Mouse (Mus musculus) ES-Bruce4 (cell line): ENCODE data around the gene Cdh18. TPM values are rescaled to one million over a fixed set of nuclear protein-coding genes. Genes with fewer than 3 reads are reported as not detected.

Source experiments
- H3K27ac ChIP-seq: 2 replicates; pipeline ENCODE4 v1.5.1; 2012; ENCODE audit warnings: low read length, inconsistent platforms; ENCODE audit not compliant: insufficient read depth
- H3K27me3 ChIP-seq: 2 replicates; pipeline ENCODE4 v1.6.1; 2012; ENCODE audit warnings: mild to moderate bottlenecking, low read length, inconsistent platforms; ENCODE audit not compliant: control insufficient read depth, poor library complexity, insufficient read depth, severe bottlenecking
- H3K36me3 ChIP-seq: 2 replicates; pipeline ENCODE4 v1.6.1; 2012; ENCODE audit warnings: inconsistent platforms, mild to moderate bottlenecking, low read length, moderate library complexity; ENCODE audit not compliant: control insufficient read depth, poor library complexity, insufficient read depth, severe bottlenecking
- H3K4me1 ChIP-seq: one replicate; pipeline ENCODE4 v1.8.1; 2011; ENCODE audit warnings: low read length; ENCODE audit not compliant: control insufficient read depth, insufficient read depth
- H3K4me3 ChIP-seq: 2 replicates; pipeline ENCODE4 v1.5.1; 2011; ENCODE audit warnings: low read depth, mild to moderate bottlenecking, low read length
- H3K9ac ChIP-seq: 2 replicates; pipeline ENCODE4 v1.6.1; 2012; ENCODE audit warnings: low read depth, mild to moderate bottlenecking, inconsistent platforms; ENCODE audit not compliant: poor library complexity, severe bottlenecking
- H3K9me3 ChIP-seq: replicated peaks from 2 replicates; pipeline ENCODE4 v1.6.1; 2012; ENCODE audit warnings: mild to moderate bottlenecking, low read length, inconsistent platforms; ENCODE audit not compliant: control insufficient read depth, poor library complexity, insufficient read depth, severe bottlenecking
- CTCF ChIP-seq: IDR thresholded peaks from one replicate; pipeline ENCODE4 v1.8.1; 2011; ENCODE audit warnings: low read depth, low read length
- EP300 ChIP-seq: IDR thresholded peaks from 2 replicates; pipeline ENCODE4 v1.6.1; 2011; ENCODE audit warnings: low read depth, low read length; ENCODE audit not compliant: insufficient read depth
- POLR2A ChIP-seq: IDR thresholded peaks from one replicate; pipeline ENCODE4 v1.8.1; 2011; ENCODE audit warnings: low read length; ENCODE audit not compliant: insufficient read depth
- polyA plus RNA-seq: library from polyadenylated mRNA; stranded (reverse); fragments of >200 nt; gene quantifications from 2 replicates; pipeline ENCODE4 v1.2.4, GENCODE M21; 2011; ENCODE audit warnings: low read depth; ENCODE audit not compliant: missing spikeins, insufficient read depth, insufficient read length

Gene Cdh18
- polyA plus RNA-seq, 1 experiment = not detected

- no peak overlapping the region for H3K27ac ChIP-seq
Observed at GRCm38 (mm10) chr15:23453331-23453730, 904.5 kb downstream of the Cdh18 start.

GRCm38 (mm10) chr15:23455344-23455743 lies 906.5 kb downstream of the Cdh18 start:
- TF ChIP-seq CTCF (no peak), POLR2A (no peak), EP300 (no peak)
- Histone ChIP-seq H3K9me3 (no peaks in the 10 kb centered on the region), H3K27me3 (no peaks in the 10 kb centered on the region), H3K4me1 (no peaks in the 10 kb centered on the region), H3K9ac (no peak overlapping the region), H3K36me3 (no peaks in the 10 kb centered on the region), H3K4me3 (no peak overlapping the region), H3K27ac (no peak overlapping the region)

More at GRCm38 (mm10) chr15:23453331-23453730, 904.5 kb downstream of the Cdh18 start:
- no peaks in the 10 kb centered on the region for H3K36me3 ChIP-seq
- H3K9ac ChIP-seq = no peak overlapping the region
- TF ChIP-seq POLR2A = no peak
- no peak for TF ChIP-seq EP300
- H3K9me3 ChIP-seq = no peaks in the 10 kb centered on the region
- H3K4me1 ChIP-seq = no peaks in the 10 kb centered on the region
- H3K27me3 ChIP-seq = no peaks in the 10 kb centered on the region
- H3K4me3 ChIP-seq = no peak overlapping the region

- no peak for TF ChIP-seq POLR2A
- TF ChIP-seq EP300 = no peak
- TF ChIP-seq CTCF = no peak
- Histone ChIP-seq H3K36me3 (no peaks in the 10 kb centered on the region), H3K9me3 (no peaks in the 10 kb centered on the region), H3K27me3 (no peaks in the 10 kb centered on the region), H3K27ac (no peak overlapping the region), H3K4me1 (no peaks in the 10 kb centered on the region), H3K9ac (no peak overlapping the region), H3K4me3 (no peak overlapping the region)
Observed at GRCm38 (mm10) chr15:23457401-23457800, 908.6 kb downstream of the Cdh18 start.

GRCm38 (mm10) chr15:23470527-23471475 lies 922.0 kb downstream of the Cdh18 start:
- no peaks in the 10 kb centered on the region for H3K27me3 ChIP-seq
- TF ChIP-seq CTCF (peak; percentile 41), POLR2A (no peak)
- no peak overlapping the region for H3K27ac ChIP-seq
- H3K9ac ChIP-seq = no peak overlapping the region
- no peaks in the 10 kb centered on the region for H3K4me1 ChIP-seq
- H3K4me3 ChIP-seq = no peak overlapping the region
- H3K9me3 ChIP-seq = no peaks in the 10 kb centered on the region
- no peaks in the 10 kb centered on the region for H3K36me3 ChIP-seq

GRCm38 (mm10) chr15:23486306-23486705 lies 937.5 kb downstream of the Cdh18 start:
- H3K4me1 ChIP-seq = no peaks in the 10 kb centered on the region
- no peak overlapping the region for H3K27ac ChIP-seq
- no peak overlapping the region for H3K9ac ChIP-seq
- no peaks in the 10 kb centered on the region for H3K36me3 ChIP-seq
- H3K9me3 ChIP-seq = 0 out of 2 replicates have a peak, but pooled peaks cover 2% of the 10 kb centered on the region
- peak; percentile 5 for TF ChIP-seq CTCF
- no peak for TF ChIP-seq POLR2A
- no peak for TF ChIP-seq EP300
- no peaks in the 10 kb centered on the region for H3K27me3 ChIP-seq
- H3K4me3 ChIP-seq = no peak overlapping the region

GRCm38 (mm10) chr15:23506480-23506879 lies 957.7 kb downstream of the Cdh18 start:
- Histone ChIP-seq H3K27ac (no peak overlapping the region), H3K4me3 (no peak overlapping the region), H3K9me3 (no peaks in the 10 kb centered on the region), H3K4me1 (no peaks in the 10 kb centered on the region), H3K27me3 (no peaks in the 10 kb centered on the region), H3K9ac (no peak overlapping the region), H3K36me3 (no peaks in the 10 kb centered on the region)
- no peak for TF ChIP-seq CTCF
- no peak for TF ChIP-seq POLR2A
- TF ChIP-seq EP300 = no peak
